Mouse (Mus musculus): ENCODE measurements around the gene Gls.

DNA sequence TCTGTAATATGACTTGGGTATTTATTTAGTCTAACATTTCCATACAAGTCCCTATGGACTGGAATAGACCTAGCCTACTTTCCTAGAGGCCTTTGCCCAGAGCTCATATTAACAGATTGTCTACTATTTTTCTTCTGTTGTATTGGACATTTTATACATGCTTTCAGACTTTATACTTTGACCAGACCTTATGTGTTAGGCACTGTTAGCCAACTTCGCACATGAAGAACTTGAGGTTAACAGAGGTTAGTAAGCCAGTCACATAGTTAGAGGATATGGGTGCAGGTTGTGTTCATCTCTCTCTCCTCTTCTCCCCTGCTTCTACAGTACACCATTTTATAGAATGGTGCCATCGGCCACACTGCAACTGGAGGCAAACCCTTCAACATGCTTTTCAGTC, 75.0 kb downstream of the Gls start:
- TF ChIP-seq CTCF (IDR thresholded peaks at IDR 0.05; ENCODE audit: control insufficient read depth, insufficient read depth, insufficient replicate concordance, low read depth, low read length) (no peak), POLR2A (IDR thresholded peaks at IDR 0.05; ENCODE audit: control insufficient read depth, low read depth, low read length) (no peak)
